Mouse (Mus musculus) myocyte (in vitro differentiated cells): Measurements from ENCODE around the gene Fbxl12.

ENCODE experiments used
- POLR2A ChIP-seq: IDR thresholded peaks from one replicate; pipeline ENCODE4 v1.6.1; 2011; ENCODE audit warnings: low read depth, mild to moderate bottlenecking, control low read depth, moderate library complexity; ENCODE audit not compliant: insufficient read length
- POLR2AphosphoS2 ChIP-seq: IDR thresholded peaks from one replicate; pipeline ENCODE4 v1.6.1; 2011; ENCODE audit warnings: low read depth, control low read depth; ENCODE audit not compliant: insufficient read length

- TF ChIP-seq POLR2AphosphoS2 (peak; percentile 53), POLR2A (peak; percentile 69)
Measured at GRCm38 (mm10) chr9:20607100-20607974, 37.2 kb downstream of the Fbxl12 start.
